Mouse (Mus musculus) spleen, adult 2 months (tissue): Measurements from ENCODE around the gene Ap1s2. TPM values are rescaled to one million over a fixed set of nuclear protein-coding genes. Genes with fewer than 3 reads are reported as not detected.

Experiments
- DNase-seq, 2 experiments: peaks; one replicate each; pipeline versions ENCODE4 v3.0.0 to v3.0.0-alpha.2; 2012 to 2021; ENCODE audit warnings: low spot score in 2 of 2, low read depth in 1 of 2
- H3K27ac ChIP-seq: fragments of 200-500 bp; 2 replicates; pipeline ENCODE4 v1.5.1; 2012; ENCODE audit warnings: low read length, inconsistent platforms; ENCODE audit not compliant: insufficient read depth
- H3K27me3 ChIP-seq: fragments of 200-500 bp; 2 replicates; pipeline ENCODE4 v1.6.1; 2012; ENCODE audit warnings: mild to moderate bottlenecking, moderate library complexity, low read length, inconsistent platforms; ENCODE audit not compliant: control insufficient read depth, insufficient read depth
- H3K36me3 ChIP-seq: fragments of 200-500 bp; 2 replicates; pipeline ENCODE4 v1.6.1; 2012; ENCODE audit warnings: mild to moderate bottlenecking, low read length, inconsistent platforms; ENCODE audit not compliant: control insufficient read depth, insufficient read depth
- H3K4me1 ChIP-seq: fragments of 200-500 bp; 2 replicates; pipeline ENCODE4 v1.6.1; 2011; ENCODE audit warnings: inconsistent platforms; ENCODE audit not compliant: control insufficient read depth, insufficient read depth, insufficient read length
- H3K4me3 ChIP-seq: fragments of 200-500 bp; 2 replicates; pipeline ENCODE4 v1.5.1; 2011; ENCODE audit warnings: mild to moderate bottlenecking, inconsistent platforms; ENCODE audit not compliant: insufficient read depth, insufficient read length; ENCODE audit errors: extremely low read depth
- CTCF ChIP-seq: fragments of 200-500 bp; IDR thresholded peaks from 2 replicates; pipeline ENCODE4 v1.5.1; 2011; ENCODE audit warnings: mild to moderate bottlenecking, inconsistent platforms; ENCODE audit not compliant: insufficient read depth, insufficient read length, insufficient replicate concordance; ENCODE audit errors: extremely low read depth
- POLR2A ChIP-seq: fragments of 200-500 bp; IDR thresholded peaks from 2 replicates; pipeline ENCODE4 v1.6.1; 2011; ENCODE audit warnings: low read depth, low read length, inconsistent platforms
- WGBS: fragments of 180-500 bp; shearing (Covaris S2); methylation state at CpG from one replicate; pipeline ENCODE4 v1.1.7; 2018; 5-methylcytosine and 5-hydroxymethylcytosine counted together
- polyA plus RNA-seq: library from polyadenylated mRNA; depleted of rRNA; stranded (reverse); fragments of >200 nt; gene quantifications from 2 replicates; pipeline ENCODE4 v1.2.3, GENCODE M21; 2012

The Ap1s2 gene
- polyA plus RNA-seq, 1 experiment = 3.1 TPM

GRCm38 (mm10) chrX:163879461-163879860 lies 29.4 kb upstream of the Ap1s2 start:
- 32% methylated on average over 5 of the region's 5 CpGs for WGBS
- no peak for TF ChIP-seq CTCF
- TF ChIP-seq POLR2A = no peak
- peaks cover 7% of the 10 kb centered on the region; the same call in 1 of the 2 replicates for H3K4me1 ChIP-seq
- no peaks in the 10 kb centered on the region for H3K36me3 ChIP-seq
- no peak for DNase-seq
- H3K4me3 ChIP-seq = no peak overlapping the region
- no peaks in the 10 kb centered on the region for H3K27me3 ChIP-seq
- no peak overlapping the region for H3K27ac ChIP-seq

GRCm38 (mm10) chrX:163885539-163885981 lies 23.3 kb upstream of the Ap1s2 start:
- H3K36me3 ChIP-seq = no peaks in the 10 kb centered on the region
- 86% methylated on average over 4 of the region's 4 CpGs for WGBS

GRCm38 (mm10) chrX:163897354-163897753 lies 11.5 kb upstream of the Ap1s2 start:
- no peak overlapping the region for H3K4me3 ChIP-seq
- no peak for TF ChIP-seq POLR2A
- TF ChIP-seq CTCF = no peak
- no peak for DNase-seq
- H3K36me3 ChIP-seq = no peaks in the 10 kb centered on the region
- 48% methylated on average over 1 of the region's 1 CpGs for WGBS
- H3K27ac ChIP-seq = no peak overlapping the region
- no peaks in the 10 kb centered on the region for H3K4me1 ChIP-seq
- no peaks in the 10 kb centered on the region for H3K27me3 ChIP-seq

More at GRCm38 (mm10) chrX:163885539-163885981, 23.3 kb upstream of the Ap1s2 start:
- TF ChIP-seq POLR2A (no peak), CTCF (no peak)
- no peak overlapping the region for H3K4me3 ChIP-seq
- H3K27ac ChIP-seq = no peak overlapping the region
- no peaks in the 10 kb centered on the region for H3K27me3 ChIP-seq
- H3K4me1 ChIP-seq = peaks cover 2% of the 10 kb centered on the region; the same call in 1 of the 2 replicates
- no peak for DNase-seq

- H3K4me1 ChIP-seq = no peaks in the 10 kb centered on the region
- H3K36me3 ChIP-seq = no peaks in the 10 kb centered on the region
- no peak for DNase-seq
- 43% methylated on average over 5 of the region's 5 CpGs for WGBS
- no peaks in the 10 kb centered on the region for H3K27me3 ChIP-seq
- no peak for TF ChIP-seq POLR2A
- no peak for TF ChIP-seq CTCF
- no peak overlapping the region for H3K27ac ChIP-seq
- no peak overlapping the region for H3K4me3 ChIP-seq
Measured at GRCm38 (mm10) chrX:163899431-163900020, 9.3 kb upstream of the Ap1s2 start.

GRCm38 (mm10) chrX:163906861-163907260 lies 2.0 kb upstream of the Ap1s2 start:
- Histone ChIP-seq H3K36me3 (no peaks in the 10 kb centered on the region), H3K4me3 (no peak overlapping the region), H3K4me1 (no peaks in the 10 kb centered on the region), H3K27ac (no peak overlapping the region), H3K27me3 (no peaks in the 10 kb centered on the region)
- DNase-seq = no peak
- 82% methylated on average over 2 of the region's 2 CpGs for WGBS
- no peak for TF ChIP-seq CTCF

GRCm38 (mm10) chrX:163908003-163908336 lies 847 bp upstream of the Ap1s2 start:
- Histone ChIP-seq H3K4me1 (no peaks in the 10 kb centered on the region), H3K36me3 (no peaks in the 10 kb centered on the region), H3K27me3 (no peaks in the 10 kb centered on the region), H3K4me3 (peak overlapping the region; percentile 93), H3K27ac (peak overlapping the region; percentile 96)
- DNase-seq = no peak
- no peak for TF ChIP-seq POLR2A
- TF ChIP-seq CTCF = no peak
- WGBS = 38% methylated on average over 8 of the region's 8 CpGs

- 25% methylated on average over 34 of the region's 34 CpGs for WGBS
- Histone ChIP-seq H3K36me3 (no peaks in the 10 kb centered on the region; the same call in 1 of the 2 replicates), H3K27me3 (no peaks in the 10 kb centered on the region), H3K4me1 (no peaks in the 10 kb centered on the region), H3K27ac (peak overlapping the region; percentile 55), H3K4me3 (peak overlapping the region; percentile 67)
- peak in 1 of 2 experiments; percentile 40 for DNase-seq
- no peak for TF ChIP-seq POLR2A
Measured at GRCm38 (mm10) chrX:163909381-163909780, 564 bp downstream of the Ap1s2 start.
